Mouse (Mus musculus) liver, embryonic 14.5 days (tissue): ENCODE results near the gene Rsph1. TPM values are rescaled to one million over a fixed set of nuclear protein-coding genes. Genes with fewer than 3 reads are reported as not detected.

Experiments used
- ATAC-seq: fragments of 200-750 bp; cut with Nextera tagmentation; 2 replicates; pipeline ENCODE4 v1.8.0; 2017; ENCODE audit warnings: moderate number of reproducible peaks, mild to moderate bottlenecking, moderate library complexity; ENCODE audit not compliant: insufficient read depth
- DNase-seq, 3 experiments: peaks; one replicate each; pipeline ENCODE4 v3.0.0-alpha.2; 2012 to 2013; ENCODE audit warnings: low read depth in 3 of 3, low spot score in 3 of 3
- H3K27ac ChIP-seq: fragments of 300-500 bp; sonication (generic); 2 replicates; pipeline ENCODE4 v1.5.1; 2014; ENCODE audit warnings: moderate library complexity, mild to moderate bottlenecking, control low read depth, inconsistent platforms
- H3K27me3 ChIP-seq: fragments of 300-500 bp; sonication (generic); 2 replicates; pipeline ENCODE4 v1.6.1; 2014; ENCODE audit warnings: mild to moderate bottlenecking, low read length, moderate library complexity; ENCODE audit not compliant: control insufficient read depth, insufficient read depth
- H3K36me3 ChIP-seq: fragments of 300-500 bp; sonication (generic); replicated peaks from 2 replicates; pipeline ENCODE4 v1.6.1; 2014; ENCODE audit warnings: low read depth; ENCODE audit not compliant: control insufficient read depth, insufficient read depth
- H3K4me1 ChIP-seq, 2 experiments: fragments of 200-500 bp in 1 of 2; fragments of 300-500 bp in 1 of 2; sonication (generic) in 1 of 2; replicated peaks; 2 replicates each; pipeline ENCODE4 v1.6.1; 2012 to 2014; ENCODE audit warnings: antibody characterized with exemption in 1 of 2, inconsistent platforms in 1 of 2, low read length in 1 of 2; ENCODE audit not compliant: control insufficient read depth in 2 of 2, insufficient read depth in 2 of 2
- H3K4me2 ChIP-seq: fragments of 300-500 bp; sonication (generic); 2 replicates; pipeline ENCODE4 v1.6.1; 2014; ENCODE audit warnings: low read depth, mild to moderate bottlenecking, control low read depth, moderate library complexity
- H3K4me3 ChIP-seq, 2 experiments: fragments of 200-500 bp in 1 of 2; fragments of 300-500 bp in 1 of 2; sonication (generic) in 1 of 2; 2 replicates each; pipeline ENCODE4 v1.5.1; 2012 to 2014; ENCODE audit warnings: low read depth in 2 of 2, low read length in 2 of 2, mild to moderate bottlenecking in 2 of 2, control low read depth in 1 of 2, inconsistent platforms in 1 of 2, moderate library complexity in 1 of 2; ENCODE audit not compliant: insufficient read depth in 1 of 2
- H3K9ac ChIP-seq: fragments of 300-500 bp; sonication (generic); replicated peaks from 2 replicates; pipeline ENCODE4 v1.6.1; 2014; ENCODE audit warnings: mild to moderate bottlenecking, control low read depth, moderate library complexity
- H3K9me3 ChIP-seq: fragments of 300-500 bp; sonication (generic); 2 replicates; pipeline ENCODE4 v1.6.1; 2016; ENCODE audit warnings: low read length, mixed read lengths; ENCODE audit not compliant: control insufficient read depth
- CTCF ChIP-seq: IDR thresholded peaks from 2 replicates; pipeline ENCODE4 v1.5.1; 2016; ENCODE audit warnings: antibody characterized with exemption, low read depth, control low read depth
- EP300 ChIP-seq: IDR thresholded peaks from 2 replicates; pipeline ENCODE4 v1.6.1; 2016; ENCODE audit warnings: antibody characterized with exemption, low read depth
- WGBS: fragments of 180-500 bp; shearing (Covaris S2); extraction: QIAGEN DNeasy Blood & Tissue Kit; methylation state at CpG from one replicate; pipeline ENCODE4 v1.1.7; 2014; ENCODE audit not compliant: insufficient replicate concordance; 5-methylcytosine and 5-hydroxymethylcytosine counted together
- polyA plus RNA-seq, 2 experiments: library from polyadenylated mRNA; depleted of rRNA in 1 of 2; stranded (reverse) in 1 of 2; unstranded in 1 of 2; fragments of >200 nt; fragmentation: Nextera tagmentation in 1 of 2; extraction: Ambion mirVana in 1 of 2; gene quantifications; 2 replicates each; pipeline versions ENCODE4 v1.2.1 to v1.2.3; 2012 to 2014

The Rsph1 gene
- polyA plus RNA-seq, 2 experiments = 0.04 to 0.22 TPM

- Histone ChIP-seq H3K4me2 (no peak overlapping the region), H3K4me1 (peaks cover 0 to 3% of the 10 kb centered on the region in 2 experiments; a peak in 1 of 4 replicates), H3K4me3 (no peak overlapping the region), H3K27me3 (no peaks in the 10 kb centered on the region), H3K9ac (no peak overlapping the region), H3K36me3 (no peaks in the 10 kb centered on the region), H3K9me3 (no peaks in the 10 kb centered on the region), H3K27ac (no peak overlapping the region)
- DNase-seq (no peak), ATAC-seq (no peak)
- TF ChIP-seq CTCF (no peak), EP300 (no peak)
- 68% methylated on average over 5 of the region's 5 CpGs for WGBS
These were observed 14.5 kb downstream of the Rsph1 start for GRCm38 (mm10) chr17:31262715-31263114.

GRCm38 (mm10) chr17:31261352-31261751 is 15.8 kb downstream of the Rsph1 start:
- H3K4me3 ChIP-seq = no peak overlapping the region
- no peak overlapping the region for H3K4me2 ChIP-seq
- DNase-seq (no peak), ATAC-seq (no peak)
- H3K27me3 ChIP-seq = no peaks in the 10 kb centered on the region
- TF ChIP-seq CTCF = no peak
- TF ChIP-seq EP300 = no peak
- no peak overlapping the region for H3K27ac ChIP-seq
- H3K9me3 ChIP-seq = no peaks in the 10 kb centered on the region
- 64% methylated on average over 6 of the region's 6 CpGs for WGBS
- H3K4me1 ChIP-seq = peaks cover 0 to 3% of the 10 kb centered on the region in 2 experiments; a peak in 1 of 4 replicates
- H3K9ac ChIP-seq = no peak overlapping the region
- no peaks in the 10 kb centered on the region for H3K36me3 ChIP-seq

- no peak for TF ChIP-seq EP300
- TF ChIP-seq CTCF = no peak
- no peak for DNase-seq
- ATAC-seq = no peak
- Histone ChIP-seq H3K4me1 (peaks cover 0 to 3% of the 10 kb centered on the region in 2 experiments; a peak in 1 of 4 replicates), H3K27me3 (no peaks in the 10 kb centered on the region), H3K9ac (no peak overlapping the region), H3K4me2 (no peak overlapping the region), H3K27ac (no peak overlapping the region), H3K9me3 (no peaks in the 10 kb centered on the region), H3K4me3 (no peak overlapping the region), H3K36me3 (no peaks in the 10 kb centered on the region)
- WGBS = 61% methylated on average over 7 of the region's 7 CpGs
These were observed 16.8 kb downstream of the Rsph1 start for GRCm38 (mm10) chr17:31260430-31260829.

GRCm38 (mm10) chr17:31259825-31260224 is 17.4 kb downstream of the Rsph1 start:
- no peaks in the 10 kb centered on the region for H3K9me3 ChIP-seq
- DNase-seq (no peak), ATAC-seq (no peak)
- H3K4me3 ChIP-seq = no peak overlapping the region
- H3K4me1 ChIP-seq = peaks cover 0 to 3% of the 10 kb centered on the region in 2 experiments; a peak in 1 of 4 replicates
- 61% methylated on average over 4 of the region's 4 CpGs for WGBS
- no peak overlapping the region for H3K27ac ChIP-seq
- peak; percentile 43 for TF ChIP-seq CTCF
- no peak for TF ChIP-seq EP300
- no peaks in the 10 kb centered on the region for H3K36me3 ChIP-seq
- H3K4me2 ChIP-seq = no peak overlapping the region
- H3K27me3 ChIP-seq = no peaks in the 10 kb centered on the region
- no peak overlapping the region for H3K9ac ChIP-seq

- TF ChIP-seq EP300 (no peak), CTCF (no peak)
- 69% methylated on average over 4 of the region's 4 CpGs for WGBS
- no peak for ATAC-seq
These were observed 18.0 kb downstream of the Rsph1 start for GRCm38 (mm10) chr17:31259145-31259544.

More at GRCm38 (mm10) chr17:31259145-31259544, 18.0 kb downstream of the Rsph1 start:
- no peak overlapping the region for H3K4me3 ChIP-seq
- no peak overlapping the region for H3K27ac ChIP-seq
- no peaks in the 10 kb centered on the region for H3K27me3 ChIP-seq
- peaks cover 0 to 3% of the 10 kb centered on the region in 2 experiments; a peak in 1 of 4 replicates for H3K4me1 ChIP-seq
- H3K9me3 ChIP-seq = no peaks in the 10 kb centered on the region
- H3K9ac ChIP-seq = no peak overlapping the region
- H3K4me2 ChIP-seq = no peak overlapping the region
- DNase-seq = no peak
- no peaks in the 10 kb centered on the region for H3K36me3 ChIP-seq
